Mouse (Mus musculus) brain, adult 2 months (tissue): ENCODE data around the gene Smap2.
A peak's percentile ranks its signal among the peaks of the same experiment; 100 is the strongest.

Source experiments
- DNase-seq: peaks from one replicate; pipeline ENCODE4 v3.0.0; 2011; ENCODE audit warnings: low read depth, low spot score

Smap2 gene

DNA sequence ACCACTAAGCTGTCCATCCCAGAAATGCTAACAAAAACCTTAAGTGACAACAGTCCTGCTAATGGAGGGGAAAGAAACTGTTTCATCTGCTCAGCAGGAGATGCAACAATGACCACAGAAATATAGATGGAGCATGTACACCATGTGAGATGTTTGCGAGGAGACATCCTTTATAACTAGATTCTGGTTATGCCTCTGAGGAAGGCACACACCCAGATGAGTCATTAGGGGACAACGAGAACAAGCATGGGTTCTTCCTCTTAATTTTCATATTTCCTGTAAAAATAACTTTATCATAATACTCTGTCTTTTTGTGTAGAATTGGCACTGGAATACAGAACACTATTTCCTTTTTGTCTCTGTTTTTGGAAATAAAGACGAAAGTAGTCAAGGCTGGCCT lies 38.8 kb downstream of the Smap2 start:
- DNase-seq, result no peak

DNA sequence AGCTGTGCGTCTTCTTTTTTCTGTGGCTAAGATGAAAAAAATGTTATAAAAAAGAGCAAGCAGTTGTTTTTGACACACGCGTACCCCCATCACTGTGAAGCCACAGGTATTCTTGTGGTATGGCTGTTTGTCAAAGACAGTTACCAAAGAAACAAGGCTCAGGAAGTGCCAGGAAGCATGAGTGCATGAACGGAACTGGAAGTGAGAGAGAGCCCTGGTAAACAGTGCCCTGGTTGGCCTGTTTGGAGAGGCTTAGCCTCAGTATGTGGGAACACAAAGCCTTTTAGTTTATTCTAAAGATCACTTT lies 41.7 kb downstream of the Smap2 start:
- DNase-seq, result no peak

DNA sequence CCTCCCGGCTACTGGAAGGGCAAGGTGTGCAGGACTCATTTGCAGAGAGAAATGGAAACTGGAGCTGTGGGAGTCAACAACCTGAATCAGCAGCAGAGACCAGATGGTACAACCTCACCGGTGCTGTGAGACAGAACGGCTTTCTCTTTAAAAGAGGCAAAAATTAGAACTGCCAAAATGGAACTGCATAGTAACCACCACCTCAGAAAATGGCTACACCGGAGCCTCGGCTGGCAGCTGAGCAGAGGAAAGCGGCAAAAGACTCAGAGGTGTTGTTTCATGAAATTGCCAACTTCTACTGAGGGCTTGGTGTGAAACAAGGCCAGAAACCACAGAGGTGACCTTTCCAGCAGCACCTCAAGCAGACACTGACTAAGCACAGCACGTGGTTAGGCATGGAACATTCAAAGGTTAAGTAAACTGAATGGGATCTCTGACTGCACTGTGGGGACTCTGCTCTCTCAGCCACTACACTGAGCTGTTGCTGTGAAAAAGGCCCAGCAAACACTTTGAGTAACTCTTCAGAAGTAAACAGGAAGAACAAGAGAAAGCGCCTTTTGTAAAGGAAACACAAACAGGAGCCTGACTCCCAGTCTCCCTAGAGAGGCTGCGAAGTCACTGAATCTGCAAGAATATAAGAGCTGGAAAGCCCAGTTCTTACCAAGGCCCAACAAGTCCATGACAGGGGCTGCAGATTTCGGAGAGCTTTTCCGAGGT lies 42.2 kb downstream of the Smap2 start:
- peak; percentile 89 for DNase-seq

DNA sequence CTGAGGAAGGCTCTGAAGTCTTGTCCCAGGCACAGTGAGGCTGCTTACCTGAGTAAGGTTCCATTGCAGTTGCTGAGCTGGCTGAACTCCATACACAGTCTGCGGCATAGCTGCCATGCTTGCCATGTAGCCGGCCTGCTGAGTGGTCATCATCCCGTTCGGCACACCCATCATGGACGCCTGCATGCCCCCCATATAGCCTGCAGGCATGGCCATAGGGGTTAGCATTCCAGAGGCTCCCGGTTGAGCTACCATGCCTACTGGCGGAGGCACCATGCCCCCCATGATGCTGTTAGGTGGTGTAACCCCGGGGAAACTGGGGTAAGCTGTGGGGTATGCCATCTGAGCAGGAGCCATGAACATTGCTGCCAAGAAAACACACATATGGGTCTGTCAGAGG lies 45.2 kb downstream of the Smap2 start:
- DNase-seq, result no peak

DNA sequence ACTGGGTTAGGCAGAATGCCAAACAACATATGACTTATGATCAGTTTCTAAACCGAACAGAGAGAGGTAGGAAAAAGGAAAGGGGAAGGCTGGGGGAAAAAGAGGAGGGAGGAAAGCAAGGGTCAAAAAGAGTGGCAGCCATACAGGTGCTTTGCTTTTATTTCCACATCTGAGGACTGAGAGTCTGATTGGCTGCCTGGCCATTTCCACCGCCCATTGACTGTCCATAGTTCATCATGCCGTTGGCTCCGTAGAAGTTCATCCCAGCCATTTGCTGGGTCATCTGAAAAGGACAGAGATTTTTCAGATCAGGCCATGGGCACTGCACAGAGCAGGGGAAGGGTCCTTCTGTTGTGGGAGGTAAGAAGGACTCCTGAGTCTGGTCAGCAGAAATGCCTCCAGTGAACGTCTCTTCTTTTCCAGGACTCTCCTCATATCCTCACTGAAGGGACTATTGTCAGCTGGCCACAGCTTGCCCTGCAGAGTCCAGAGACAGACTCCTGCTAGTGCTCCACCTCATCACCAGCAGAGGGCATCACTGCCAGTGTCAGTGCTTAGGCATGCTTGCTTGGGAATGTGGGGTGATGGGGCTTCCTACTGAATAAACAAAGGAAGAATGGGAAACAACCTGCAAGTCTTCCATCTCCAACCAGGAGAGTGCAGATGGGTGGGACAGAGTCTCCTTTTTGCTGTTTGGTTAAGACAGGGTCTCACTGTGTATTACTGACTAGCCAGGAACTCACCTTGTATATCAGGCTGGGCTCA lies 47.5 kb downstream of the Smap2 start:
- peak; percentile 73 for DNase-seq

DNA sequence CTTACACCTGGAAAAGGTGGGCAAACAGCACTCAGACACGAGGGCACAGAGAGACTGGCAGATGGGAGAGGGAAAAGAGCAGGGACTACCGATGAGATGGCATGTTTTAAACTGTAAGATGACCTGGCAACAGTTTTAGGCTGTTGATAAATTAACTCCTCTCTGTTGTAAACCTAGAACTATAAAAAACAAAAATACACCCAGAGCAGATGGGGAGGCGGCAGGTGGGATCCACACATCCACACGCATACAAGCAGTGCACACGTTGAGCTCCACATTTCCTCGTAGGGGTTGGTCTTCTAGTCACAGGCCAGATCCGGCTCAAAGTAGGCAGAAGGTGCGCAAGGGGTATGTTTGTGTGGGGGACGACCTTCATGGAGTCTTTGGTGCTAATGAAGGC lies 48.6 kb downstream of the Smap2 start:
- peak; percentile 50 for DNase-seq

DNA sequence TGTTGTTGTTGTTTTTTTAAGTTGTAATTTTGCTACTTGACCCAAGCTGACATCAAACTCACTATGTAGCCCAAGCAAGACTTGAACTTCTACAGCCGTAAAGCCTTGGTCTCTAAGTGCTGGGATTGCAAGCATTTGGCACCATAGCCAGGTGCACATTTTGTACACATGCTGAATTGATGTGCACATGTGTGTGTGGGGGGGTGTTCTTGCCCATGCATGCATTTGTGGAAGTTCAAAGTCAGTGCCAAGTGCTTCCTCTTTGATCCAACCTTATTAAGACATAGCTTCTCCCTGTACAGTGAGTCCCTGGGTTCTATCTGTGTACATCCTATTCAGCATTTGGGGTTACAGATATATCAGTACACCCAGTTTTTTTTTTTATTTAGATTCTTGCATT lies 61.5 kb downstream of the Smap2 start:
- no peak for DNase-seq

DNA sequence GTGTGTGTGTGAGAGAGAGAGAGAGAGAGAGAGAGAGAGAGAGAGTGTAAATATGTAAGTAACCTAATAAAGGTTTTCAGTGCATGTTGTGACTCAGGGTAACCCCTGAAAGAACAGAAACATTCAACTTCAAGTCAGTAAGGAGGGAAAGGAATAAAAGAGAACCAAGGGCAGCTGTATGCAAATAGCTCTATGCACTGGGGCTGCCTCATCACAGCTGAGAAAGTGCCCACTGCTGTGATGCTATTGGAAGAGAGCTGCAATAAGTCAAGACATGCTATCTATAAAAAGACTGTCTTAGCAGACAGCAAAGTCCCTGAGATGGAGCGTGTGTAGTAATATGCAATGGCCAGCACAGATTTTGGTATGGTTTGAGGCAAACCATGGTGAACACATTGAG lies 63.4 kb downstream of the Smap2 start:
- no peak for DNase-seq

DNA sequence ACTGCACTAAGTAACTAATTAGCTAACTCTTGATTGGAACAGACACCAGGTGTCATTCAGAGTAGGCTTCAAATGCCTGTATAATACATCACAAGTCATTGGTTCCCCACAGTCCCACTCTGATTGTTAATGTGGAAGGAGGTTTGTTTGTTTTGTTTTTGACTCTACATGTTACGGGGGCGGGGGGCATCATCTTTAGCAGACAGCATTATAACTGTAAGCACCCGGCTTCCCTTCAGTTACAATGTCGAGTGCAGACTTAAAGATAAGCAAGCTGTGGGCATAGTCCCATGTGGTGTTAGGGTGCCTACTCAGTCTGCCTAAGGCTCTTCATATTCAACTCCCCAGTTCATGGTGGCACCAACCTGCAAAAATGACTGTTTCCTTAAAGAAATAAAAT lies 64.0 kb downstream of the Smap2 start:
- no peak for DNase-seq

DNA sequence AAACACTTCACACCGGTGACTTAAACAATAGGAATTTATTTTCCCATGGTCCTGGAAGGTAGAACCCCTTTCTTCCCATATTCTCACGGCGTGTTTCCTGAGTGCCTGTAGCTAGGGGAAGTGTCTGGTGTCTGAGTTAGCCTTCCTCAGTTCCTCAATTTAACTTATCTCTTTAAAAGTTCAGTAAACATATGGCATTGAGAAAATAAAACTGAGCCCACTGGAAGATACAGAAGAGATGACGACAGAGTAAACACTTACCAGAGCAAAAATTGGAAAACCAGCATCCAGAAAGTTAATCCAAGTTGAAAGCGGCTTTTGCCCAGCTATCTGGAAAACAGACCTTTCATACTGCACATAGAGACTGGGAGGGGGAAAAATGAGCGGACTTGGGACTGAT lies 64.9 kb downstream of the Smap2 start:
- peak; percentile 30 for DNase-seq

DNA sequence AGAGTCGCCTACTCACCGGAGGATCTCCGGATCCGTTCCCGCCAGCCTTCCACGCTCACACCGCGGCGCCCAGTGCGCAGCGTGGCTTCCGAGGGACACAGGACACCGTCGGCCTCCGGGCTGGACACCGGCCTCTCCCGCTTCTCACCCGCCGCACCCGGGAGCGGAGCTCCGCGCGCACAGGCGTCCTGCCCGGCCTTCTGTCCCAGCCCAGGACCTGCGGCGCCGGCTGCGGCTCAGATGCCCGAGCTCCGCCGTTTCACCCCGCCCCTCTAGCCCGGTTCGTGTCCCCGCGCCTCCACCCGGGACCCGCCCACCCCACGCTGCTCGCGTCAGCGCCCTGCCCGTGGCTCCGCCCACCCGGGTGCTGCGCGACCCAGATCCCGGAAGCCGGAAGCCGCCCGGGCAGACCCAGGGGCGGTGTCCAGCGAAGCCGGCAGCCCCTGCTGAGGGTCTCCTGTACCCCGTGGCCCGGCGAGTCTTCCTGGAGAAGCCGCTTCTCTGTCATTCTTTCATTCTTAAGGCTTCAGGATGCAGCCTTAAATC lies 65.5 kb downstream of the Smap2 start, which contains the start of gene Zfp69:
Gene Zfp69 (minus strand): TSS at position 272 of the 546 bp plus-strand sequence.
- DNase-seq, result peak; percentile 93

DNA sequence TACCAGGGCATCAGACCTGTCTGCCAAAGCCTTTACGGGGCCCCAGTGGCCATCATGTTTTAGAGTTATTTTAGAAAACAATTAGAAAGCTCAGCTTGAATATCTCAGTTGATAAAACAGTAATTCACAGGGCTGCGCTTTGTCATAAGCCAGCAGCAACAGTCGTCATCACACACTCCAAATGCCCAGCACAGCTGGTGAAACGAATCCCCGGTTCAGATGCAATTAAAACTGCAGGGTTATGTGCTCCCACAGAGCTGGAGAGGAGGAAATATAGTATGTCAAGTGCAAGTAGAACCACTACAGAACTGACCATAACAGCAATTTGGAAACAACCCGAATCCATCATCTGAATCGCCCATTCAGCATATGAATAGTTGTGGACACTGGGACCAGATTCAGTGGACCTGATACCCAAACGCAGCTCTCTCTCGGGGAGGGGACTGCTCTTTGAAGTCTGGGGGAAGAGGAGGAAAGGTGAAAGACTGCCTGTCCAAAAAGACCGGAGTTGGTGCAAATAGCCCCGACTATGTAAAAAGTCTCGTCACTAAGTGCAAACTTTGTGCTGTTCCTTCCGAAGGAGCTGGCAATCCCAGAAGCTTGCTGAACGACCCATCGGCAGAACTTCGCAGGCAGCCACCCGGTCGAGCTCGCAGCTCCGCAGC lies 66.2 kb downstream of the Smap2 start:
- DNase-seq, result no peak

DNA sequence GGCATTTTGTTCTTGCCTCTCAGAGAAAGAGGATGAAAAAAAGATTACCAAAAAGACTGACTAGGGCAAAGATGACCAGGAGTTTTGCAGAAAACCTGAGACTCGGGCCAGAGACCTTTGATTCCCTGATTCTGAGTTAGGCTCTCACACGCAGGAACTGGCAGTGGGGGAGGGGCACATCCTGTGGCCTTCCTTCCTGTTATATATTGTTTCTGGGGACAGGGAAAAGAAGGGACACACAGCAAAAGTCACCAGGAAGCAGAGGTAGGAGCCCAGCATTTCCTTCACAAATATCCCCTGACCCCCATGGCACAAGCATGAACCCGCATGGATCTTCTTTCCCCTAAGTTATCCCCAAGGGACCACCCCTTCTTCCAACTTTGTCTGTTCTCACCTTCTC lies 68.1 kb downstream of the Smap2 start:
- DNase-seq, result no peak

DNA sequence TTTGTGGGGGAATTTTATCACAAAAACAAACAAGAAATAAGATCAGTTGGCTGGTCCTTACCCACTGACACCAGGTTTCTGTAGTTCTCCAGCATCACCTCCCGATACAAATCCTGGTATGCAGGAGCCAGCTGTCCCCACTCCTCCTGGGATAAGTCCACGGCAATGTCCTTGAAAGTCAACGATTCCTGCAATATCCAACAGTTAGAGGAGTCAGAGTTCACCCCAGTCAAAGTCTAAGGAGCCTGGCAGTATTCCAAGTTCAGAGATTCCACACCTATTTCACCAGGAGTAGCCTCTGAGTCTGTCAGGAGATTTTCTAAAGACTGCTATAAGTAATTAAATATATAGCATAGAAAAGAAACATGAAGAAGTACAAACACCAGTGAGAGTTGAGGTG lies 82.0 kb downstream of the Smap2 start:
- no peak for DNase-seq

DNA sequence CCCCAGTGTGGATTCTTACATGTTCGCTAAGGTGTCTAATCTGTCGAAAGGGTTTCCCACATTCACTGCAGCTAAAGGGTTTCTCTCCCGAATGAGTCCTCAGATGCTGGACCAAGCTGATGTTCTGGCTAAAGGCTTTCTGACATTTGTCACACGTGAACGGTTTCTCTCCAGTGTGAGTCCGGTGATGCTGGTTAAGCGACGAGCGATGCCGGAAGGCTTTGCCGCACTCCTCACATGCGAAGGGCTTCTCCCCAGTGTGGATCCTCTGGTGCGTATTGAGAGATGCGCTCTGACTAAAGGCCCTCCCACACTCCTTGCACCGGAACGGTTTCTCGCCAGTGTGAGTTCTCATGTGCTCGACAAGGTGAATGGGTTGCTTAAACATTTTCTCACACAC lies 86.3 kb downstream of the Smap2 start:
- no peak for DNase-seq

DNA sequence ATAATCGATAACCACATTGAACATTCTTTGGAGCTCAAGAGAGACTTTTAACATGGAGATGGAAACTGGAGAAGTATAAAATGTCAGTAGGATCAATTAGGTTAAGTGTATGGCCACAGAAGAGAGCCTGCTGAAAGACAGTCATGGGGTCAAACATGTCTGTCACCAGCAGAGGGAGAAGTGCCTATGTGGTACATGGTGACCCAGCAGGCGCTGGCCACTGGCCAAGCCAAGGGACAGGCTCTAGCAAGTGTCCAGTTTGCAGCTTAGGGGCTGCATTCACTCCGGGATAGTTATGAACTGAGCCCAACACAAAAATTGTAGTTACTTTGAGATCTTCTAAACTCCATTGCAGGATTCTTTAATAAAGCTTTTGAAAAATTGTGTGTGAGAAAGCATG lies 88.4 kb downstream of the Smap2 start:
- no peak for DNase-seq

DNA sequence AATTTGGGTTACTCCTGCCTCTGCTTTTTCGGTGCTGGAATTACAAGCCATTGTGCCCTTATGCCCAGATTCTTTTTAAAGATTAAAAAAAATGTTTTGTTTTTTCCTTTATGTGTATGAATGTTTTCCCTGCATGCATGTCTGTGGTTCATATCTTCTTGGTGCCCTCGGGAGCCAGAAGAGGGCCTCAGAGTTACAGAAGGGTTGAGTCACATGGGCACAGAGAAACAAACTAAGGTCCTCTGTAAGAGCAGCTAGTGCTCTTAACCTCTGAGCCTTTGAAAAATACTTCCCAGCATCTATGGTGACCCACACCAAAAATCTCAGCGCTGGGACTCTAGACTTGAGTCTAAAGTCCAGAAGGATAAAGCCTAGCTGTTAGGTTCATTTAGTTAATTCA lies 91.7 kb downstream of the Smap2 start:
- peak; percentile 82 for DNase-seq

DNA sequence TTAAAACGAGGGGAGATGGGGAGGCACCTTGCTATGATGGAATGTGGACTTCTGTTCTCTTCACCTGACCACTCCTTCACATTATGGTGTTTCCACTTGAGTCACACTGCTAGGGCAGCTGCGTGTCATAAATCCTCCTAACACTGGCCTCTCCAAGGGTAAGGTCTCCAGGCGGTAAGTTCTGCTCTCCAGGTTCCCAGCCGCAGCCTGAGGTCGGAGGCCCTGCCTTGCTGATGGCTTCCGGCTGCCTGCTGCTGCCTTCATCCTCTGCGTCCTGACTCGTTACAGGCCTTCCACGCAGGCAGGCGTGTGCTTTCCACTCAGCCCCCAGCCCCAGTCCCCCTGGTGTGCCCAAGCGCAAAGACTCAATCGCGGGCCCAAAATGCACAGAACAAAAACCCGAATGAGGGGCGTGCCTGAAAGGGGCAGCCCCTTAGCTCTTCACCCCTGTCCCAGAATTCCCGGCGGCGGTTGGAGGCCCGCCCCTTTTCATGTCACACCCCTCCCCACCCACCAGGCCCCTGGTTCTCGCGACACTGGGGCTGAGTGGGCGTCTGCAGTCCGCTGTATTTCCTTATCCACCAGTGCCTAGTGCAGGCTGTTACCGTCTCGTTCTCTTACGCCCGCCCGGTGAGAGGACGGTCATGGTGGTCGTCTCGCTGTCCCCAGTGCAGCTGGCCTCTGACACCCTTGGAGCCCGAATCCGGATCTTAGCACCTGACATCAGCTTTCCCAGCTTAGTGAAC lies 92.3 kb downstream of the Smap2 start, which contains the start of gene Exo5:
Gene Exo5 (minus strand): TSS at position 464 of the 746 bp plus-strand sequence.
- peak; percentile 94 for DNase-seq

DNA sequence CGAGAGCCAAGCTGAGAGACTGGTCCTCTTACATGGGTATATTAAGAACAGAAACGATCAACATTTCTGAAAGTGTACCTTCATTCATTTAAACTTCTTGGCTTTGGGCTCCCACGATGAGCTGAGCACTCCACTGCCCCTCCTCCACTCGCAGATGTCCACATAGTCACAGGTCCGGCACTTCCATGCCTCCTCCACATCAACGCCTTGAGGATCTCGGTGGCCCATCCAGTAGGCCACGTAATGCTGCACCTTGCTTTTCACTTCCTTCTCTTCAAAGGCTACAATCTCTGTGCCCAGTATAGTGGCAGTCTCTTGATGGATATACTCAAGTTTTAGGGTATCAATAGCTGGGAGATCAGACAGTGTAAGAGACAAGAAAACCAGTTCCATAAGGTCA lies 95.6 kb downstream of the Smap2 start:
- DNase-seq, result no peak
